Mouse (Mus musculus) G1E (cell line): Measurements from ENCODE around the gene Myo18a. TPM values are rescaled to one million over a fixed set of nuclear protein-coding genes. Genes with fewer than 3 reads are reported as not detected.

Source experiments
- ATAC-seq: 2 replicates; pipeline ENCODE4 v1.8.0; 2016; ENCODE audit warnings: mild to moderate bottlenecking; ENCODE audit not compliant: insufficient number of reproducible peaks, poor library complexity, low FRiP score, severe bottlenecking; ENCODE audit errors: extremely low read depth
- DNase-seq: peaks from one replicate; pipeline ENCODE4 v3.0.0; 2012; ENCODE audit warnings: low spot score
- H3K27me3 ChIP-seq: 2 replicates; pipeline ENCODE4 v1.6.1; 2012; ENCODE audit warnings: mild to moderate bottlenecking, low read length, inconsistent platforms; ENCODE audit not compliant: insufficient read depth
- H3K36me3 ChIP-seq: replicated peaks from 2 replicates; pipeline ENCODE3; 2012; ENCODE audit warnings: mild to moderate bottlenecking, inconsistent platforms
- H3K4me1 ChIP-seq: 2 replicates; pipeline ENCODE4 v1.6.1; 2012; ENCODE audit warnings: low read depth, low read length, inconsistent platforms, mixed read lengths; ENCODE audit not compliant: insufficient read depth
- H3K4me3 ChIP-seq: 2 replicates; pipeline ENCODE4 v1.5.1; 2012; ENCODE audit warnings: low read depth, mild to moderate bottlenecking, inconsistent platforms, low read length, moderate library complexity, mixed read lengths
- H3K9me3 ChIP-seq: replicated peaks from 2 replicates; pipeline ENCODE4 v1.6.1; 2012; ENCODE audit warnings: inconsistent platforms
- CTCF ChIP-seq: IDR thresholded peaks from 2 replicates; pipeline ENCODE4 v1.5.1; 2012; ENCODE audit warnings: low read depth, low read length, inconsistent platforms, mixed read lengths
- GATA1 ChIP-seq: IDR thresholded peaks from 2 replicates; pipeline ENCODE4 v1.6.1; 2012; ENCODE audit warnings: borderline replicate concordance, low read length, inconsistent platforms, mixed read lengths
- GATA2 ChIP-seq: IDR thresholded peaks from 2 replicates; pipeline ENCODE4 v1.6.1; 2012; ENCODE audit warnings: low read depth, low read length, inconsistent platforms, borderline replicate concordance
- POLR2AphosphoS5 ChIP-seq: IDR thresholded peaks from 2 replicates; pipeline ENCODE4 v1.6.1; 2012; ENCODE audit warnings: low read depth, low read length, inconsistent platforms; ENCODE audit not compliant: insufficient replicate concordance
- TAL1 ChIP-seq: conservative IDR thresholded peaks from 2 replicates; pipeline ENCODE4 v1.6.1; 2012; ENCODE audit warnings: low read depth, low read length, inconsistent platforms, mixed read lengths
- polyA plus RNA-seq: library from polyadenylated mRNA; stranded (reverse); fragments of >175 nt; gene quantifications from 2 replicates; pipeline ENCODE4 v1.2.3, GENCODE M21; 2012
- total RNA-seq, 2 experiments: library from RNA; stranded (forward) in 1 of 2; stranded (reverse) in 1 of 2; fragments of 200-1000 nt in 1 of 2; fragments of >200 nt in 1 of 2; fragmentation: Nextera tagmentation in 1 of 2; gene quantifications; 2 replicates each; pipeline ENCODE4 v1.2.3; 2014 to 2017

Myo18a gene
- total and polyA plus RNA-seq, 3 experiments: 32.7 to 59.4 (median 53.1) TPM

DNA sequence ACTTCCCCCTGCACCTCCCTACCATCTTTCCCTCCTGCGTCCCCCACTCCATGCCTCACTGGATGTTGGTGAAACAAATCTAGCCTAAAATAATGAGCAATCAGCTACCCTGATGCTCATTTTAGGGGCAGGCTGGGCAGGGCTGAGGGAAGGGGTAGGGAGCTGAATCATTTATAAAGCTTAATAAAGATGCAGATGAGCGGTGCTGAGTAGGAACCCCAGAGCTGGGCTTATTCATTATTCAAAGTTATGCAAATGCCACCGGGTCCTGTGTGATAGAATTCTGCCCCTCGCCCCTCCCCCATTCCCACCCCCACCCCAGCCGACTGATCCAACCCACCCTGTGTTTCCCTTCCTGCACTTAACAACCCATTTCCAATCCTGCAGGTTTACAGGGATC, 112.2 kb downstream of the Myo18a start:
- Histone ChIP-seq H3K9me3 (no peaks in the 10 kb centered on the region), H3K36me3 (no peaks in the 10 kb centered on the region), H3K4me3 (no peak overlapping the region), H3K27me3 (peaks cover 61% of the 10 kb centered on the region), H3K4me1 (peaks cover 19% of the 10 kb centered on the region)
- no peak for DNase-seq
- TF ChIP-seq GATA1: no peak
- TF ChIP-seq TAL1: no peak
- no peak for TF ChIP-seq POLR2AphosphoS5
- no peak for TF ChIP-seq GATA2
- TF ChIP-seq CTCF: no peak
- no peak for ATAC-seq

DNA sequence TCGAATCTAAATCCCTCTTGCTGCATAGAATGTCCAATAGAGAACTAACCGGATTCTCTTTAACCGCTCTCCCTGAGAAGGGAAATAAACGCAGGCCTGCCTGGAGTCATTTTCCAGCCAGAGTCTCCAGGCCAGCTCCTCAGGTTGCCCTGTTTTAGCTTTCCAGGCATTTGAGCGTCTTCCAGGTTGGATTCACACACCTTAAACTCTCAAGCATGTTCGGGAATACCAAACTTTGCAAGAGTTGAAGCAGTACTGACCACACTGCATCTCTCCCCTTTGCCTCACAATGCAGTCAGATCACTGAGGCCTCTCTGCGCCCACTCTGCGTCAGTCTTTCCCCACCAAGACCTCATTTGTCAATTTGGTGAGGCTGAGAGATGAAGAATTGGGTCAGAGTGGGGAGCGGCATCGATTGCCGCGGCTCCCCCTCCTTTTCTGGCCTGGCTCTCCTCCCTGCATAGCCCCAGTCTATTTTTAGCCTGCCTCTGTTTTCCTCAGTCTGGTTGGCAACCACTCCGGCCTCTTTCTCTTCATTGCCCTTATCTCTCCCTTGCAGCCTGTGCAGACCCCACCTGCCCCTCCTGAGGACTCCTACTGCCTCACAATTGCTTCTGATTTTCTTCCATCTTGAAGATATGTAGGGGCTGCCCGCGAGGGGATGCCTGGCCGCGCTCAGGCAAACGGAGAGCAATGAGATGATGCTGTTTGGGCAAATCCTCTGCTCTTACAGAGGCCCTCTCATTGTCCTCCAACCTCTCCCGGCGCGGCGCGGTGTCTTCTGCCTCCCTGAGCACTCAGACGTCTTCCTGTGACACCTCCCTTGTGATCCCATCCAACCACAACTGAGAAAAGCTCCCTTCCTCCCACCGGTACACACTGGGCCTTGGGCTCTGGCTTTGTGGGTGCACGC, 113.1 kb downstream of the Myo18a start:
- Histone ChIP-seq H3K4me1 (peaks cover 18% of the 10 kb centered on the region), H3K9me3 (no peaks in the 10 kb centered on the region), H3K36me3 (no peaks in the 10 kb centered on the region), H3K4me3 (no peak overlapping the region; the same call in 1 of the 2 replicates), H3K27me3 (peaks cover 62% of the 10 kb centered on the region)
- no peak for TF ChIP-seq GATA1
- ATAC-seq (no peak), DNase-seq (no peak)

DNA sequence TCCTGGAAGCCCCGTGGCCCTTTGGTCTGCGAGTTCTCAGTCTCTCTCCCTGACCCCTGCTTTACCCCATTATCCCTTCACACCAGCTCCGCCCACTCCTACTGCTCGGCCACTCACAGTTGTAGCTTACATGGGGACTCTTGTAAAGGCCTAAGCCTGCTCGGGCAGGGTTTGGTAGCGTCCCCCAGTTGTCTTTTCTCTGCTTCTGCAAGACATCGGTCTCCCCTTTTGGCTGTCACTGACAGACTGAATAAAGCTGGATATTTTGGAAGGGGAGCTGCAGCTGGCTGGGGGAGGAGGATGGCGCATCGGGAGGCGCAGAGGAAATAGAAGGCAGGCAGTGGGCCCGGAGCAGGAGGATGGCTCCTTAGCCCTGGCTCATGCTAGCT, 113.7 kb downstream of the Myo18a start:
- Histone ChIP-seq H3K4me1 (peaks cover 18% of the 10 kb centered on the region), H3K9me3 (no peaks in the 10 kb centered on the region), H3K27me3 (peaks cover 67% of the 10 kb centered on the region), H3K36me3 (no peaks in the 10 kb centered on the region), H3K4me3 (no peak overlapping the region)
- TF ChIP-seq GATA2 (no peak), TAL1 (no peak), CTCF (no peak), POLR2AphosphoS5 (no peak), GATA1 (no peak)
- ATAC-seq: no peak
- DNase-seq: no peak

DNA sequence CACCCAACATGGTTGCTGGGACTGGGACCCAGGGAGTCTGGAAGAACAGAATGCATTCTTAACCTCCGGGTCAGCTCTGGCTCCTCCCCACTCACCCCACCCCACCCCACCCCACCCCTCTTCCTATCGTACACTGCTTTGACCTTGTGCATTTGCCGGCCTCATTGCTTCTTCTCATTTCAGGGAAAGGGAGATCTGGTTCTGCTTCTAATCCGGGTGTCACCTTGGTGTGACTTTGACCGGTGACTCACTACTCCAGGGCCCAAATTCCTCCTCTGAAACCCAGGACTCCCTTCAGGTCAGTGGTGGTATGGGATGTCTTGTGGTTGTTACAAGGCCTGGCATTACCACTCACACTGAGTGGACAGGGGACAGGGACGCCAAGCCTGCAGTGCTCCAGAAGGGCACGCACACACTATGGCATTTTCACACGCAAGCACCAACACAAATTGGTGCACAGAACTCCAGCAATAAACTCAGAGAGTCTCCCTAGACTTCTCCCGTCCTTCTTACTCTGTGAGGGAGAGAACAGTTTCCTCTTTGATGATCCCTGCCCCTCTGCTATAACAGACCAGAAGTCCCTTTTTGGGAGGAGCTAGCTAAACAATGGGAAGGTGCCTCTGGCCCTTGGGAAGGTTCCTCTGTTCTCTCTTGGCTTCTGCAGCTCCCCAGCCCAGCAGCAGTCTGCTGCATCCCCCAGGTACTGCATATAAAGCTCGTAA, 121.6 kb downstream of the Myo18a start:
- Histone ChIP-seq H3K4me1 (no peaks in the 10 kb centered on the region), H3K9me3 (no peaks in the 10 kb centered on the region), H3K27me3 (peaks cover 46% of the 10 kb centered on the region), H3K4me3 (no peak overlapping the region), H3K36me3 (no peaks in the 10 kb centered on the region)
- ATAC-seq (no peak), DNase-seq (no peak)
- TF ChIP-seq POLR2AphosphoS5 (no peak), CTCF (no peak), GATA1 (no peak), GATA2 (no peak), TAL1 (no peak)

DNA sequence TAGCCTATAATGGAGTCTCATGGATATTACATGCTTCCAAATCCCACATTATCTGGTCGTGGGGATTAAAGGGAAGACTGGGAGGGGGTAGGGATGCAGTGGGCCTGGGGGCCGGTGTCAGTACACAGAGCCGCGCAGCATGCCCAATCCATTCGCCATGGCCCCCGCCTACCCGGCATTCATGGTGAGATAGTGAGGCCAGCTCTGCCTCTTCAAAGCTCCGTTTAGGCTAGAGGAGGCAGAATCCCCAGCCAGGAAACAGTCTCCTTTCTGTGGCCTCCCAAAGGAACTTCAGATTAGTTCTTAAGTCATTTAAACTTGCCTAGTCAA, 122.2 kb downstream of the Myo18a start:
- ATAC-seq: no peak

DNA sequence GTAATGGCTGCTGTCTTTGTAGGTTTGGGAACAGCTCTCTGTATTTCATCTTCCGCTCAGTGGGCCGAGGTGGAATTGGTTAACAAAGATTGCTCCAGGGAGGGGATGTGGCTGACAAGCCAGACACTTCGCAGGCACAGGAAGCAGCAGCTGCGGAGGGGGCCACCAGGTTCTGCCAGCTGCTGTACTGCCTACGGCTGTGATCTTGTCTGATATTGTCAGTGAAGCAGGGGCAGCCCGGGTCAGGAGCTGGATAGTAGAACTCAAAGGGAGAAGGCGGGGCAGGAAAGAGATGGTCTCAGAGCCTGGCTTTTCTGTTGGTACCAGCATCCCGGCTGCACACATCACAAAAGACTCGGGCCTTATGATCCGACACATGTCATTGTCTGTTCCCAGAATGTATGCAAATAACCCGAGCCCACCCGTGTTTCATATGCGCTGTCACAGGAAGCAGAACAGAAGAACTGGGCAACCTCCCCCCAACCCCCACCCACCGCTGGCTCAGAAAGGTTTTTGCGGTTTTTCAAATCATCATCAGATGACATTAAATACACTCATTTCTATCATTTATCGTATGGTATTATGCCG, 124.4 kb downstream of the Myo18a start:
- no peak for ATAC-seq
- DNase-seq: no peak

More for the DNA sequence above, 122.2 kb downstream of the Myo18a start:
- Histone ChIP-seq H3K36me3 (no peaks in the 10 kb centered on the region), H3K27me3 (peaks cover 45% of the 10 kb centered on the region), H3K4me1 (no peaks in the 10 kb centered on the region), H3K9me3 (no peaks in the 10 kb centered on the region), H3K4me3 (no peak overlapping the region)
- TF ChIP-seq POLR2AphosphoS5: no peak
- no peak for TF ChIP-seq GATA2
- no peak for TF ChIP-seq GATA1
- TF ChIP-seq TAL1: no peak
- no peak for DNase-seq

More for the DNA sequence above, 124.4 kb downstream of the Myo18a start:
- Histone ChIP-seq H3K36me3 (no peaks in the 10 kb centered on the region), H3K27me3 (peaks cover 40% of the 10 kb centered on the region), H3K4me3 (no peak overlapping the region), H3K9me3 (no peaks in the 10 kb centered on the region), H3K4me1 (no peaks in the 10 kb centered on the region)
- TF ChIP-seq TAL1: no peak
- no peak for TF ChIP-seq CTCF
- no peak for TF ChIP-seq GATA2
- TF ChIP-seq GATA1: no peak
- no peak for TF ChIP-seq POLR2AphosphoS5
